Mouse (Mus musculus) cortical plate, adult 2 months (tissue): ENCODE measurements around the gene Hilpda.

ENCODE experiments used
- CTCF ChIP-seq: fragments of 200-500 bp; IDR thresholded peaks from 2 replicates; pipeline ENCODE4 v1.5.1; 2011; ENCODE audit warnings: mild to moderate bottlenecking, control low read depth, low read length; ENCODE audit not compliant: insufficient read depth; ENCODE audit errors: extremely low read depth
- POLR2A ChIP-seq: fragments of 200-500 bp; IDR thresholded peaks from 2 replicates; pipeline ENCODE4 v1.6.1; 2011; ENCODE audit warnings: mild to moderate bottlenecking, low read length, control low read depth; ENCODE audit not compliant: insufficient read depth; ENCODE audit errors: extremely low read depth

GRCm38 (mm10) chr6:29231799-29232198 lies 40.5 kb upstream of the Hilpda start:
- TF ChIP-seq CTCF (no peak), POLR2A (no peak)
